ENCODE assay signal across 18 mouse cellular contexts in the genomic region with DNA sequence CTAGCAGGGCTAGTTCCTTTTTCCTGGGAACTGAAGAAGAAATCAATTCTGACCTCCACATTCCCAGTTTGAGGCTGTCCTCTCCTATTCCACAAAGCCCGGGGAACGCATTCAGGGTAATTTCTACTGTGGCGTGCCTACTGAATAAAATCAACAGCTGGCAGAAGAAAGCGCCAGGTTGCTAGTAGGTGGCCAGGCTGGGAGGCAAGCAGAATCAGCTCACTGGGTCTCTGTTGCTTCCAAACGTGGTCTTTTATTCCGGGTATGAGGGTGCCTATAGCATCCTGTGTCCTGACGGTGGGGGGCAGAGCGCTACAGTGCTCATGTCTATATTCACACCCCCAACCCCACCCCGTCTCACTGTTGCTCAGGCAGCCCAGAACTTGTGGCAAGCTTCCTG.
"Had no signal": no experiment of that assay in that cellular context is flagged by ENCODE, and none has a peak within 500 bp of the region (broad histone marks: within the 10 kb centered on the region; RNA-seq: fewer than 3 reads in every experiment).

No protein-coding gene starts in this region.

- DNase-seq: gastrocnemius, postnatal 36 days; heart, adult 2 months; heart, postnatal 36 days; kidney, adult 11 months; kidney, adult 2 months; kidney, adult 9 months; layer of hippocampus, postnatal 36 days; left cerebral cortex, postnatal 4 days had no signal

- H3K4me3 ChIP-seq: heart, adult 2 months; heart, embryonic 13.5 days; heart, embryonic 15.5 days; hindbrain, embryonic 13.5 days; hindbrain, embryonic 15.5 days; kidney, embryonic 15.5 days; limb, embryonic 13.5 days; limb, embryonic 15.5 days; liver, embryonic 12.5 days had no signal

- ATAC-seq: hindbrain, postnatal 0 days had no signal

- H3K27ac ChIP-seq: heart, adult 2 months; heart, embryonic 13.5 days; heart, embryonic 15.5 days; hindbrain, embryonic 13.5 days; hindbrain, embryonic 15.5 days; hindbrain, postnatal 0 days; kidney, embryonic 15.5 days; limb, embryonic 13.5 days; limb, embryonic 15.5 days; liver, embryonic 12.5 days; liver, embryonic 14.5 days had no signal
